Mouse (Mus musculus) right cerebral cortex, postnatal 4 days (tissue): ENCODE measurements around the gene Eif5a.
"Not testable (repeated sequence)": the region's sequence is repeated elsewhere in the genome, so short reads cannot be mapped to it uniquely, and the experiment has no call there.

Experiments
- DNase-seq: peaks from one replicate; pipeline ENCODE4 v3.0.0-alpha.2; 2022

Gene Eif5a

DNA sequence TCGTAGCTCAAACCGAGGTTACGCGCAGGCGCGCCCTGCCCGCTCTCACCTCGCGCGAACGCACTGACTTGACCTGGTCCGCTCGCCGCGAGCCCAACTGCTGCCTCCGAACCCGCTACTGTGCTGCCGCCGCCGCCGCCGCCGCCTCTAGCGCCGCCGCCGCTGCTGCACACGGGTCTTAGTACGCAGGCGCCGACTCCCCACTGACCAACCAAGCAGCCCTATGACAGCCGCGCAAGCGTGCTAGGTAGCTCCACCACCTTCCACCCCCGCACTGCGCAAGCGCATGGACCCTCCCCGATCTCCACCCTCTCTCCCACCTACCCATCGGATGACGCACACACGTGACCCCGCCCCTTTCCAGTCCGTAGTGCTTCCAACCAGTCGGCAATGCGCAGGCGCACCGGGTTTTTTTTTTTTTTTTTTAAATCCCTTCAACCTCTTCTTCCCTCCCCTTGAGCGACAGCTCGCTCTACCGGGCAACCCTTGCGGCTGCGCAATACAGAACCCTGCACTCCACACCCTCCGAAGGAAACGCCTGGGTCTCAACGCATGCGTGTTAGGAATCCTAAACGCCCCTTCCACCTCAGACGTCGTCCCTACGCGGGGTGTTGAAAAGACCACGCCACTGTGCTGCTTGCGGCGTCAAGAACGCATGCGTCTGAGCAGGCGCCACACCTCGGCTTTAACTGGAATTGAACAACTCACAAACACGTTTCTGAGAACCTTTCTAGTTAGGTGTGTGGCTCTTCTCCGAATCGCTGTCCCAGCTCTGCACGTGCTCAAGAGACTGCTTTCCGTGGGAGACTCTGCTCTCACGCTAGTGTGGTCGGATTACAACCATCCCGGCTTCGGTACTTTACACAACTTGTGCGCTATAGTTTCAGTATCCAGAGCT lies at the start of gene Eif5a:
Gene Eif5a, minus strand, starts transcription at position 845 of the 898 bp plus-strand sequence.
- peak; percentile 100 for DNase-seq

DNA sequence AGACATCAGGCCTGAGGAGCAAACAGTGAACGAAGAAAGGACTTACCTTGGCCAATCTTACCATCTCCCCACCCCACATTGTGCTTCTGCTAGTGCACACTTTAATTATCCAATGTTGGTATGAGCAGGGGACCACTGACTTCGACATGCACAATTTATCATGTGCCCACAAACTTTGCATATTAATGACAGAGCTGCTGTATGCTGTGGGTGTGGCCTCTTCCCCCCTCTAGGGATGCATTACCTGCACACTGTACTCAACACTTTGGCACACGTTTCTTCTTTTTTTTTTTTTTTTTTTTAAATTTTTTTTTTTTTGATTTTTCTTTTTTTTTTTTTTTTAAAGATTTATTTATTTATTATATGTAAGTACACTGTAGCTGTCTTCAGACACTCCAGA lies 49.0 kb upstream of the Eif5a start:
- DNase-seq, result no peak

DNA sequence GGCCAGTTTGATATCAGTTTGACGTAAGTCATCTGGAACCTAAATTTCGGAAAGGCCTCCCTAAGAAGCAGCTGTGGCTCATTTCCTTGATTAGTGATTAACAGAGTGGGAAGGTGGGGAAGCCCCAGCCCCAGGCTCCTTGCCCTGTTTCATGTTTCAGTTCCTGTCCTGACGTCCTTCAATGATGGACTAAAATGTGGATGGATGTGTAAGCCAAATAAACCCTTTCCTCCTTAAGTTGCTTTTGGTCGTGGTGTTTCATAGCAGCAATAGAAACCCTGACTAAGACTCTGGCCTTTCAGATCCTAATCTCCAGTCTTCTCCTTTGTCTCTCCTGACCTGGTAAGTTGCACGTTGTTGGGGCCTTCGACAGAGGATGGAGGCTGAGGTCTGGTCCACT lies 48.5 kb upstream of the Eif5a start:
- no peak for DNase-seq

DNA sequence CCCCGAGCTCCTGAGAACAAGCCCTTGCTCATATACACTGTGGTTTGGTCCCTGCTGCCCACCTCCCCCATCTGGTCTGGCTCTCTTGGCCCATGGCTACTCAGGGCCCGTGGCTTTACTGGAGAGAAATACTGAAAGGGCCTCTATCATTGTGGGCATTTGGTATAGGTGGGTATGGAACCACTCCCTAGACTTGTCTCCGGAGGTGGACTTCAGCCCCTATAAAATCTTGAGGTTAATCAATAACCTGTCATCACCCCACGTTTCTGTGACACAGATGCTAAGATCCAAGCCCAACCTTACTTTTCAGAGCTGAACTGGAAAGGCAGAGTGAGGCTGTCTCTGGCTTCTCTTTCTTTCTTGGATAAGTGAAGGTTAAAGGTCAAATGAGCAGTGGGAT lies 47.0 kb upstream of the Eif5a start:
- DNase-seq, result no peak

DNA sequence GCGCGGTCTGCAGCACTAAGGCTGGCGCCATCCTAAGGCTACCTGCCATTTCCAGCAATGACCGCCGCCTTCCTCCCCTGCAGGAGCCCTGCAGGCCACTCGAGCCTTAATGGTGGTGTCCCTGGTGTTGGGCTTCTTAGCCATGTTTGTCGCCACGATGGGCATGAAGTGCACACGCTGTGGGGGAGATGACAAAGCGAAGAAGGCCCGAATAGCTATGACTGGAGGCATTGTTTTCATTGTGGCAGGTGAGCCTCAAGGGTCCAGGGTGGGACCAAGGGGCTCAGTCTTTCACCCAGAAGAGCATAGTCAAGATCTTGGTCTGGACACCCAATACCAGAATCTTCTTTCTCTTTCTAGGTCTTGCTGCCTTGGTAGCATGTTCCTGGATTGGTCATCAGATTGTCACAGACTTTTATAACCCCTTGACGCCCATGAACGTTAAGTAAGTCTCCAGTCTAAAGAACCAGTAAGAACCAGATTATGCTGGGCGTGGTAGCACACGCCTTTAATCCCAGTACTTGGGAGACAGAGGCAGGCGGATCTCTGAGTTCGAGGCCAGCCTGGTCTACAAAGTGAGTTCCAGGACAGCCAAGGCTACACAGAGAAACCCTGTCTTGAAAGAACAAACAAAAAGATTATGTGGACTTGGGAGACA lies 45.2 kb upstream of the Eif5a start:
- no peak for DNase-seq

DNA sequence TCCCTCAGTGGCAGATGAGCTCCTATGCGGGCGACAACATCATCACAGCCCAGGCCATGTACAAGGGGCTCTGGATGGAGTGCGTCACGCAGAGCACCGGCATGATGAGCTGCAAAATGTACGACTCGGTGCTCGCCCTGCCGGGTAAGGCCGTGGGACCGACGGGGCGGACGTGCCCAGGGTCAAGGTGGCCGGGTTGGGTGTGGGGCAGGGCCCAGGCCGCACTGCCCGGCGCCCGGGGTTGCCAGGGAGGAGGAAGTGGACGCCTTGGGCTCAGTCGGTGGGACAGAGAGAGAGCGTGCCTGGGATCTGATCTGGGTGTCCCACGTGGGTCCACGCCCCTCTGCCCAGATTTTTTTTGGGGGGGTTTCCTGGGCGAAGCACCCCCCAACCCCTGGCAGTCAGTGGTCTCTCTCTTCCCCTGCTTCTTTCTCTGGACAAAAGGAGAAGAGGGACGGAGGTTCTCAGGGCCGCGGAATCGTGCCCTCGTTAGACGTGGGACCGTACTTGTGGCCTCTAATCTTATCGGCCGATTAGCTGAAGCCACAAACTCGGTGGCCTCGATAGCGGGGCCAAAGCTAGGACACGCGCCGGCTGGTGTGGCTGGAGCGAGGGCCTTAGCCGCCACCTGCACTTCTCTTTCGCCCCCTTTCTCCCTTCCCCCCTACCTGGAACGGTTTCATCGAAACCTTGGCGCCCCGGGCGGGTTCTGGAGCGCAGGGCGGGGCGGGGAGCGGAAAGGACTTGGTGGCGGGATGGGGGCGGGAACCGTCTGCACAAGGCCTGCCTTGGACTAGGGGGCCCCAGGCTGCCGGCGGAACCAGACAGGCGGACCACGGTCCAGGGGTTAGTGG lies 44.5 kb upstream of the Eif5a start:
- DNase-seq, result no peak

DNA sequence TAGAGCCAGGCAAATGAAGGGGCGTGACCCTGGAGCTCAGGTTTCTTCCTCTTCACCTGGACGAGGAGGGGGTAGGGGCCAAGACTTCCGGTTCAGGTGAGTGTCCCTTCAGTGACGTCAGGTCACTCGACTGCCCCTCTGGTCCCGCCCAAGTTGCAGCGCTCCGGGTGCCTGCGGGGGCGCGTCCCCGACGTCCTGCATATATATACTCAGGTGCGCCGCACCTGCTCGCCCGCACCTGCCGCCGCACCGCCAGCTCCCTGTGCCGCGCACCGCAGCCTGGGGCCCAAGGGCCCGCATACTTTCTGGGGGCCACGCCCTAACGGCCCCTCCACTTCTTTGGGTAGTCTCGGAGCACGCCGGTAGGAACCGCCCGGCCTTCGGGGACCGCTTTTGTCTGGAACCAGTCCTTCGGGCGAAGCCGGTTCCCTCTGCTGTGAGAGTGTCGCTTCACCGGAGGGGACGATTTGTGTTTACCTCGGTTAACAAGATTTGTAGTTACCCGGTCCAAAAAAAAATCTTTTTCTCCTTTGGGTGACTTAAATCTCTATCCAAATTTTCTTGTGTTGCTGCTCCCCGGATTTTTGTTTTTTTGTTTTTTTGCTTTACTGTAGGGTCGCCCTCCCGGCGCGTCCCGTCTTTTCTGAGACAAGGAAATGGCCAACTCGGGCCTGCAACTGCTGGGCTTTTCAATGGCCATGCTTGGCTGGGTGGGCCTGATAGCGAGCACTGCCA lies 43.7 kb upstream of the Eif5a start:
- no peak for DNase-seq

DNA sequence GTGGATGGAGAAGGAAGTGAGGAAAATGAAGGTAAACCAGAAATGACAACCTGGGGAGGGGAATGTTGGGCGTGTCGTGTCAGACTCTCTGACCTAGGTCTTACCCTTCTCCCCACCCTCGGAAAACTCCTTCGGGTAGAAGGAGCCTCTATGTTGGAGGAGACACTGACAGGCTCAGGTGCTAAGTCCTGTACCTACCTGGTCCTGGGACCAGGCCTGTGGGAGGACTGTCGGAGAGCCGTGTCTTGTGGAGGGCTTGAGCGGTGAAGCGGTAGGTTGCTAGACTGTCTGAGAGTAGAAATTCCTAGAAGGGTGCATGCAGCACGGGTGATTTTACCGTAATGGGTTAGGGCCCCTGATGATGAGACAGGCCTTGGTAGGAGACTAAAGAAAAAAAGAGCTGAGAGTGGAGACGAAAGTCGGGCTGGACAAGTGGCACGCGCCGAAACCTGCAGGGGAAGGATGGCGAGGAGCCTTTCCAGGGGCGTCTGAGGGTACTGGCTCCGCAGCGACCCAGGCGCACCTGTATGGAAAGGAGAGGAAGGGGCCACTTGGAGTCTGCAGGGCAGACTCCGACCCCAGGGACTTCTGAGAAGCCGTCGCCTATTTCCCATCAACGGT lies 43.0 kb upstream of the Eif5a start, which contains the start of gene Cldn7:
Gene Cldn7, plus strand, starts transcription at position 130 of the 621 bp plus-strand sequence.
- DNase-seq, result no peak

DNA sequence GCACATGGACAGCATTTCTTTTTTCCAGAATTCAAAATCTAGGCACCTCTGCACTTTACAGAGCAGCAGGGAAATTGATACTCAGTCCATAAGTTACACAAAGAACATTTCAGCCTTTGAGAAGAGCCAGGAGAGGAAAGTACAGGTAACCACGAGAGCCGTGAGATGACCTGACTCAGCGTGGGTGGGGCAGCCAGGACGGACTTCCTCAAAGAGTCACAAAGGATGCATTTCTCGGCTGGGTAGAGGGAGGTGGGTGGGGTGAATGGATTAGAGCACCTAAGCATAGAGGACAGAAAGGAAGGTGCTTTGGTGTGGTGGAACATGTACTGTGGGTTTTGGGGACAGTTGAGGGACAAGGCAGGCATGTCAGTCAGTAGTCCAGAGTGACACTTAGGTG lies 40.1 kb upstream of the Eif5a start:
- DNase-seq, result no peak

DNA sequence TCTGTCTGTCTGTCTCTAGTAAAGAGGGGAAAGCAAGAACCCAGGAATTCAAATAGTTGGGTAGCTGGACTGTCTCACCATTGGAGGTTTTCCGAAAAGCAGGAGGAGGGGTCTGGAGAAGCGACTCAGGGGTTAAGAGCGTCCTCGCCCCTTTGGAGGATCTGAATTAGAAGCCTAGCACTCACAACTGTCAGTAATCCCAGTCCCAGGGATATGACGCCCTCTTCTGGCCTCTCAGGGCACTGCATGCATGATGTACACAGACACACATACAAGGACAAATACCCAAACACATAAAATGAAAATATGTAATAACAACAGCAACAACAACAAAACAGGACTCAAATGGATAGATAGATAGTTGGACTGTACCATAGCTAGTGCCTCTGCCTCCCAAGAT lies 38.9 kb upstream of the Eif5a start:
- DNase-seq, result no peak

DNA sequence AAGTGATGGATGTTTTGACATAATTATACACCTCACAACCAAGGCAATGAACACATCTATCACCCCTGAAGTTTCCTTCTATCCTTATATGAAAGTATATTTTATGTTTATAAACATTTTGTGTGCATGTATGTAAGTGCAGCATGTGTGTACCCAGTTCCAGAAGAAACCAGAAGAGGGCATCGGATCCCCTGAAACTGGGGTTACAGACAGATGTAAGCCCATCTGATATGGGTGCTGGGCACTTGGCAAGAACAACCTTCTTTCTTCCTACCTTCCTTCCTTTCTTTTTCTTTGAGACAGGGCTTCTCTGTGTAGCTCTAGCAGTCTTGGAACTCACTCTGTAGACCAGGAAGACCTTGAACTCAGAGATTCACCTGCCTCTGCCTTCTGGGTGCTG lies 34.5 kb upstream of the Eif5a start:
- DNase-seq, result no peak

DNA sequence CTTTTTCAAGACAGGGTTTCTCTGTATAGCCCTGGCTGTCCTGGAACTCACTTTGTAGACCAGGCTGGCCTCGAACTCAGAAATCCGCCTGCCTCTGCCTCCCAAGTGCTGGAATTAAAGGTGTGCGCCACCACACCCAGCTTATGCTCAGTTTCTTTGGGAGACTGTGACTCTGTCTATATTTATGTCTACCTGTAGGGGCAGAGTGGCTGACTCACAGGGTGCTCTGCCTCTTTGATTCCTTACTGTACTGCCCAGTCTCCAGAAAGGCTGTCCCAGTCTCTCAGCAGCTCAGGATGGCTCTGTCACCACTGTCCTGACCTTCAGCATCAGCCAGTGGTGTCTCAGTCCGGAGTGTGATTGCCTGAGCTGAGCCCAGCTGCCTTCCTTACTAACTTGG lies 33.9 kb upstream of the Eif5a start:
- not testable (repeated sequence) for DNase-seq

DNA sequence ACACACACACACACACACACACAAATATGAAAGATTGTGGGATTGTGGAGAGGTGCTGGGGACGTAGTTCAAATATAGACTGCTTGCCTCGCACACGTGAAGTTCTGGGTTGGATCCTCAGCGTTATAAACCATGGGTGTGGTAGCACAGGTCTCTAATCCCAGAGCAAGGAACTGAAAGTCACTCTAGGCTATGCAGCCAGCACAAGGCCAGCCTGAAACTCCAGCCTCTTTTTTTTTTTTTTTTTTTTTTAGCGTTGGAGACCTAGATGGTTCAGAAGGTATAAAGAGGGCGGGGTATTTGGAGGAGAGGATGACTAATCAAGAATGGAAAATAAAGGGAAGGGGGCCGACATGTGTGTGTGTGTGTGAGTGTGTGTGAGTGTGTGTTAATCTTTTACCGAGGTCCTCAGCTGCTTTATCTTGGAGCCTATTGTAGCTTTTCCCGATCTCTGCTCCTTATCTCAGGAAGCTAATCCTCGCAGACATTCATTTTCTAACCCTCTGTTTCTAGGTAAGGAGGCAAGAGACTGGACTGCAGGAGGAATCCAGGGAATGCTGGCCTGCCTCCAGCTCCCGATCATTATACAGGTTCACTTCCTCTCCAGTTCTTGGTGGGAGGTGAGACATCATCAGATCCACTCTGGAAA lies 31.6 kb upstream of the Eif5a start:
- no peak for DNase-seq

DNA sequence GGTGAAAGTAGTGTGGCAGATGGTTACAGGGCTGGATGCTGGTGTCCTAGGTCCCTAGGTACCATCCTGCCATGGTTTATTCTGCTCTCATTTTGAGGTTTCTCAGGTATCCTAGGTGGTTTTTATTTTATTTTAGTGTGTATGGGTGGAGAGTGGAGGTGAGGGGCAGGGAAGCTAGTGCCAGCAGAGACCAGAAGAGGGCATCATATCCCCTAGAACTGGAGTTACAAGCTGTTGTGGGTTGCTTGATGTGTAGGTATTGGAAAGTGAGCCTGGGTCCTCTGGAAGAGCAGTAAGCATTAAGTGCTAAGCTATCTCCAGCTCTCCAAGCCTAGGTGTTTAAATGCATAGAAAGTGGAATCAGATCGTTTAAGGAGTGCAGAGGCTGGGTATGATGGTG lies 30.5 kb upstream of the Eif5a start:
- no peak for DNase-seq

DNA sequence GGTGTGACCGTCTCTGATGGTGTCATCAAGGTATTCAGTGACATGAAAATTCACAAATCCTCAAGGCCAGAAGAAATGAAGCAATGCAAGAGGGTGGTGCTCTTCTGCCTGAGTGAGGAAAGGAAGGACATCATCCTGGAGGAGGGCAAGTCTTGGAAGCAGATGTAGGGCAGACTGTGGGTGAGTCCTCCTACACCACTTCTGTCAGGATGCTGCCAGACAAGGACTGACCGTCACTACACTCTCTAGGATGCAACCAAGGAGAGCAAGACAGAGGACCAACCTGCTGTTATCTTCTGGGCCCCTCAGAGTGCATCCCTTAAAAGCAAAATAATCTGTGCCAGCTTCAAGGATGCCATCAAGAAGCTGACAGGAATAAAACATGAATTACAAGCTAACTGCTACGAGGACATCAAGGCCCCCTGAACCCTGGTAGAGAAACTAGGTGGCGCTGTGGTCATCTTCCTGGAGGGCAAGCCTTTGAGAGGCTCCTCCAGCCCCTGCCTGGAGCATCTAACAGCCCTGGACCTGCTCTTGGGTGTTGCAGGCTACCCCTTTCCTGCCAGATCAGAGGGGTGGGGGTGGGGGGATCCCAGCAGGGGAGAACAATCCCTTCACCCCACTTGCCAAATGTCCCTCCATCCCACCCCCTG lies 29.2 kb upstream of the Eif5a start:
- no peak for DNase-seq

DNA sequence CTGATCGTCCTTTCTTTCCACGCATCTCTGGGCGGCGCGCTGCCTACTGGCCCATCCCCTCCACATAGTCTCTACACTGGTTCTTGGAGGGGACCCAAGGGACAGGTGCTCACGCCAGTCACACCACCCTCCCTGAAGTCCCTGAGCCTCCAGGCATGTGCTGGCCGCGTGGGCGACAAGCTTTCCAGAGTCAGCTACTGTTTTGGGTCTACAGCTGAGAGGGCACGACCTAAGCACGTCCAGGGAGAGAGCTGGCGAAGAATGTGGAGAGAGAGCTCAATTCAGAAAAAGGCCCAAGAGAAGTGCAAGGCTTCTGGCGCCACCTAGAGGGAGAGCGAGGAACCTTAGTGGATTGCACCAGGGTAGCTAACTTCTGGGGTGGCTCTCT lies 27.0 kb upstream of the Eif5a start:
- peak; percentile 80 for DNase-seq

DNA sequence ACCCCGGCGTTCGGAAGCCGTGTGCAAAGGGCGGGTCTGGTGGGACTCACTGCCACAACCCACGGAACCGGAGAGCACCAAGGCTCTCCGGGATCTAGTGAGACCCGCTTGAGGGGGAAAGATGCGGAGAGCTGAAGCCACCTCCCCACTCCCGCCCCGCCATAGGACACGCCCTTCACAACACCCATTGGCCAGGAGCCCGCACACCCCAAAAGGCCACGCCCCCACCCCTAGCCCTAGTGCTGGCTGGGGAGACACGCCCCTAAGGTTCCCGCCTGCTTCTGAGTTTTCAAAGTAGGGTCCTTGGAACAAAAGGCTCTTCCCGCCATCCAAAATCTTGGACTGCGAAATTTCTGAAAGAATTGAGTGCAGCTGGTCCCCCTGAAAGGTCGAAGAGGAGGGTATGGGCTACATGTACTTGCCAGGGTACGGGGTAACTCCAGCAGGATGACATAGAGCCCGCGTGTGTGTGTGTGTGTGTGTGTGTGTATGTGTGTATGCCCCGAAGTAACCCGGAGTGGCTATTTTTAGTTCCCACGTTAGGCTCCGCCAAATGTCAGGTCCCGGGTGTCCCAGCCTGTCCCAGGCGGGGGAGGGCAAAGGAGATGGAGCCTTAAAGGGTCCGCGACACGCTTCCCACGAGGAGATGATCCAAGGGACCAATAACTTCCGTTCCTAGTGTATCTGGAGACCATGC lies 26.5 kb upstream of the Eif5a start, which contains the start of gene Slc2a4:
Gene Slc2a4, minus strand, starts transcription at position 123 of the 697 bp plus-strand sequence.
- DNase-seq, result peak; percentile 89

DNA sequence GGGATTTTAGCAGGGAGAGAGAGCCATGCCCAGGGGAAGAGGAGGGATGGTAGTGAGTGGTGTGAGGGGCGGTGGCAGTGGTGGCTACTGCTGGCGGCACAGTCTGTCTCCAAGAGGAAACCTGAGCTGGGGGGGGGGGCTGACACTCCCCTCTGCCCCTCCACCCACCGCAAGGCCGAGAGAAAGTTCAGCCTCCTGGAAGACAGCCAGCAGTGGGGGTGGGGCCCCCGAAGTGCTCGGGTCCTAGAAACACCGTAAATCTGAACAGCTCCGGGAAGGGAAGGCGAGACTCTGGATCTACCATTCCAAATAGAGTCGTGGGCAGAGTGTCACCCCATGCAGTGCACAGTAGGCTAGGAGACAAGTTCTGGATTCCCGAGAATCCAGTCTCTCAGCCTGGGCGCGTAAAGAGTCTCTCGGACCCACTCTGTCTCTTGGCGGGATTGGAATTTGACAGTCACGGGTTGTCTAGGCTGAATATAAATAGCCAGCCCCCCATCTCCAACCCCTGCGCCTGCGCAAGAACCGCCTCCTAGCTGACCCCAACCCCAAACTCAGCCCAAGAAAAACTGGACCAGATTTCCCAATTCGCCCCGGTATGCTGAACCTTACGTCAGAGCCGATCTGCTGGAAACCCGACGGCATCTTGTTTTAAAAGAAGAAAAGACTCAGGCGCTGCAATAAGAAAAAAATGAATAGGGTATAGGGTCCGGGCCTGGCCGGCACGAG lies 25.7 kb upstream of the Eif5a start:
- DNase-seq, result peak; percentile 23
